Mouse (Mus musculus): ENCODE data around the gene Zswim5. TPM values are rescaled to one million over a fixed set of nuclear protein-coding genes. Genes with fewer than 3 reads are reported as not detected.

The Zswim5 gene
- polyA plus RNA-seq, 1 experiment from 2014 or later = 11.1 TPM

GRCm38 (mm10) chr4:117023469-117023868 is 146.3 kb downstream of the Zswim5 start:
- no peak overlapping the region for H3K9ac ChIP-seq (ENCODE audit: low read length)
- ATAC-seq (no peak), DNase-seq (ENCODE audit: low spot score) (no peak)
- no peak overlapping the region for H3K4me2 ChIP-seq (ENCODE audit: low read length)
- H3K27ac ChIP-seq (ENCODE audit: low read depth, low read length) = no peak overlapping the region
- 99% methylated on average over 4 of the region's 4 CpGs for WGBS
- H3K9me3 ChIP-seq (replicated peaks; ENCODE audit: control insufficient read depth, low read length) = no peaks in the 10 kb centered on the region
- H3K4me1 ChIP-seq (ENCODE audit: control insufficient read depth, insufficient read depth, low read length) = no peaks in the 10 kb centered on the region
- H3K36me3 ChIP-seq (ENCODE audit: control insufficient read depth, insufficient read depth, low read length) = peaks cover 23% of the 10 kb centered on the region
- no peak overlapping the region for H3K4me3 ChIP-seq (ENCODE audit: low read depth, low read length)
- H3K27me3 ChIP-seq (replicated peaks; ENCODE audit: control insufficient read depth, insufficient read depth, low read length) = no peaks in the 10 kb centered on the region

- Histone ChIP-seq H3K27me3 (replicated peaks; ENCODE audit: control insufficient read depth, insufficient read depth, low read length) (no peaks in the 10 kb centered on the region), H3K4me1 (ENCODE audit: control insufficient read depth, insufficient read depth, low read length) (no peaks in the 10 kb centered on the region), H3K9ac (ENCODE audit: low read length) (no peak overlapping the region), H3K4me3 (ENCODE audit: low read depth, low read length) (no peak overlapping the region), H3K27ac (ENCODE audit: low read depth, low read length) (no peak overlapping the region), H3K9me3 (replicated peaks; ENCODE audit: control insufficient read depth, low read length) (no peaks in the 10 kb centered on the region), H3K36me3 (ENCODE audit: control insufficient read depth, insufficient read depth, low read length) (peaks cover 16% of the 10 kb centered on the region; the same call in 1 of the 2 replicates), H3K4me2 (ENCODE audit: low read length) (no peak overlapping the region)
- ATAC-seq (no peak), DNase-seq (ENCODE audit: low spot score) (no peak)
- 100% methylated on average over 1 of the region's 1 CpGs for WGBS
These were observed 153.9 kb downstream of the Zswim5 start for GRCm38 (mm10) chr4:117031105-117031504.

Other genes starting within 250 kb of the Zswim5 start
- gene Nasp, start 249.4 kb upstream of the Zswim5 start, polyA plus RNA-seq (2014; fragmentation: Nextera tagmentation; extraction: Ambion mirVana) = 125 and 129 TPM in 2 replicates
- 910 and 955 TPM in 2 replicates for gene Akr1a1, start 225.7 kb upstream of the Zswim5 start, polyA plus RNA-seq (2014; fragmentation: Nextera tagmentation; extraction: Ambion mirVana)
- gene Prdx1, start 191.8 kb upstream of the Zswim5 start, polyA plus RNA-seq (2014; fragmentation: Nextera tagmentation; extraction: Ambion mirVana) = 561 and 632 TPM in 2 replicates
- 13.2 and 15.2 TPM in 2 replicates for gene Mmachc, start 169.0 kb upstream of the Zswim5 start, polyA plus RNA-seq (2014; fragmentation: Nextera tagmentation; extraction: Ambion mirVana)
- 14.6 and 16.9 TPM in 2 replicates for gene Ccdc163, start 168.9 kb upstream of the Zswim5 start, polyA plus RNA-seq (2014; fragmentation: Nextera tagmentation; extraction: Ambion mirVana)
- gene Tesk2, start 156.4 kb upstream of the Zswim5 start, polyA plus RNA-seq (2014; fragmentation: Nextera tagmentation; extraction: Ambion mirVana) = 4.0 and 4.8 TPM in 2 replicates
- gene Toe1, start 69.7 kb upstream of the Zswim5 start, polyA plus RNA-seq (2014; fragmentation: Nextera tagmentation; extraction: Ambion mirVana) = 34.0 and 34.5 TPM in 2 replicates
- 8.0 and 8.9 TPM in 2 replicates for gene Mutyh, start 69.7 kb upstream of the Zswim5 start, polyA plus RNA-seq (2014; fragmentation: Nextera tagmentation; extraction: Ambion mirVana)
- 0.77 and 0.78 TPM in 2 replicates for gene Hpdl, start 55.7 kb upstream of the Zswim5 start, polyA plus RNA-seq (2014; fragmentation: Nextera tagmentation; extraction: Ambion mirVana)
- gene Urod, start 117.0 kb downstream of the Zswim5 start, polyA plus RNA-seq (2014; fragmentation: Nextera tagmentation; extraction: Ambion mirVana) = 66.1 and 70.3 TPM in 2 replicates
- 13.1 and 15.3 TPM in 2 replicates for gene Hectd3, start 117.9 kb downstream of the Zswim5 start, polyA plus RNA-seq (2014; fragmentation: Nextera tagmentation; extraction: Ambion mirVana)
- 47.5 and 51.4 TPM in 2 replicates for gene Eif2b3, start 142.0 kb downstream of the Zswim5 start, polyA plus RNA-seq (2014; fragmentation: Nextera tagmentation; extraction: Ambion mirVana)
- gene Ptch2, start 218.7 kb downstream of the Zswim5 start, polyA plus RNA-seq (2014; fragmentation: Nextera tagmentation; extraction: Ambion mirVana) = 2.4 and 3.4 TPM in 2 replicates
- 2.2 and 2.5 TPM in 2 replicates for gene Btbd19, start 248.3 kb downstream of the Zswim5 start, polyA plus RNA-seq (2014; fragmentation: Nextera tagmentation; extraction: Ambion mirVana)
- 0.25 and 0.32 TPM in 2 replicates for gene Tctex1d4, start 249.4 kb downstream of the Zswim5 start, polyA plus RNA-seq (2014; fragmentation: Nextera tagmentation; extraction: Ambion mirVana)